Mouse (Mus musculus) left cerebral cortex, adult 18-20 months (tissue): ENCODE measurements around the gene C330021F23Rik. TPM values are rescaled to one million over a fixed set of nuclear protein-coding genes. Genes with fewer than 3 reads are reported as not detected.

ENCODE experiments used
- total RNA-seq, 2 experiments: library from RNA; stranded (reverse); gene quantifications; 2 replicates each; pipeline ENCODE4 v1.2.3; 2021

C330021F23Rik gene
- total RNA-seq, 2 experiments from 2014 or later, result 0.40 TPM; not detected in 1

Other genes starting within 250 kb of the C330021F23Rik start
- gene A430078G23Rik, start 214.6 kb upstream of the C330021F23Rik start, total RNA-seq, result not detected
- 10 to 100 TPM; 44.0 to 48.9 TPM for gene Arhgef18, start 175.0 kb upstream of the C330021F23Rik start, total RNA-seq
- under 1 TPM; 0.33 to 0.77 TPM for gene Pex11g, start 100.3 kb upstream of the C330021F23Rik start, total RNA-seq
- gene Tex45, start 97.1 kb upstream of the C330021F23Rik start, total RNA-seq, result not detected
- 10 to 100 TPM; 34.3 to 34.6 TPM for gene Zfp358, start 74.9 kb upstream of the C330021F23Rik start, total RNA-seq
- 10 to 100 TPM; 82.2 to 92.0 TPM for gene Mcoln1, start 67.5 kb upstream of the C330021F23Rik start, total RNA-seq
- 10 to 100 TPM; 66.3 to 76.8 TPM for gene Pnpla6, start 52.6 kb upstream of the C330021F23Rik start, total RNA-seq
- 10 to 100 TPM; 33.4 to 37.9 TPM for gene Camsap3, start 19.3 kb downstream of the C330021F23Rik start, total RNA-seq
- gene Xab2, start 53.3 kb downstream of the C330021F23Rik start, total RNA-seq, result 10 to 100 TPM; 37.9 to 41.5 TPM
- 10 to 100 TPM; 80.8 to 85.8 TPM for gene Pet100, start 53.6 kb downstream of the C330021F23Rik start, total RNA-seq
- not detected for gene Pcp2, start 57.6 kb downstream of the C330021F23Rik start, total RNA-seq
- gene Stxbp2, start 63.0 kb downstream of the C330021F23Rik start, total RNA-seq, result 10 to 100 TPM; 50.9 to 56.7 TPM
- under 1 TPM; 0.68 to 0.86 TPM for gene Retn, start 87.8 kb downstream of the C330021F23Rik start, total RNA-seq
- gene Mcemp1, start 97.8 kb downstream of the C330021F23Rik start, total RNA-seq, result under 1 TPM; 0.23 to 0.30 TPM
- 10 to 100 TPM in 1 of 2 experiments, 1 to 10 TPM in 1; 9.2 to 14.6 TPM for gene Fcor, start 104.4 kb downstream of the C330021F23Rik start, total RNA-seq
- gene Trappc5, start 108.3 kb downstream of the C330021F23Rik start, total RNA-seq, result 10 to 100 TPM; 29.1 to 29.3 TPM
- not detected for gene Fcer2a, start 126.2 kb downstream of the C330021F23Rik start, total RNA-seq
- gene Clec4g, start 152.7 kb downstream of the C330021F23Rik start, total RNA-seq, result not detected
- gene Cd209a, start 181.0 kb downstream of the C330021F23Rik start, total RNA-seq, result 1 to 10 TPM; 1.7 to 2.2 TPM